Mouse (Mus musculus) E14TG2a.4 (cell line): ENCODE measurements around the gene 1700023F06Rik.

Experiments
- CTCF ChIP-seq: conservative IDR thresholded peaks from 2 replicates; pipeline ENCODE4 v1.5.1; 2014; ENCODE audit warnings: low read length
- NANOG ChIP-seq: IDR thresholded peaks from 2 replicates; pipeline ENCODE4 v1.6.1; 2014; ENCODE audit warnings: borderline replicate concordance, low read length, mixed read lengths
- POU5F1 ChIP-seq: IDR thresholded peaks from 2 replicates; pipeline ENCODE4 v1.6.1; 2014; ENCODE audit warnings: low read length, borderline replicate concordance

DNA sequence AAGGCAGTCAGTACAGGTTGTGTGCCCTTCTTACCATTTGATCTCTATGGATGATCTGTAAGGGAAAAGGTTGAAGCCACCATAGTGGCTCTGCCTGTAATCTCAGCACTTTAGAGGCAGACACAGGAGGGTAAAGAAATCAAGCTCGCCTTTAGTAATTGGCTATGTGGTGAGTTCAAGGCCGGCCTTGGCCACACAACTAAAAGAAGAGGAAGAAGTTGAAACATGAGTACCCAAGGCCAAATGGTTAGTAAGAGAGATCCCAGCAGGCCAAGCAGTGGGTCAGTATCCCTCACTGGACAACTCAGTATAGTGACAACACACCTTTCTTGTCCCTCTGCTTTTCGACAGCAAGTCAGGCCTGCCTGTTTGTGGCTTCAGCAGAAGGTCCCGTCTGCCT lies 58.6 kb downstream of the 1700023F06Rik start:
- no peak for TF ChIP-seq CTCF
- TF ChIP-seq POU5F1 = no peak
- TF ChIP-seq NANOG = no peak
